Comparison of ENCODE assay signal across 8 mouse cellular contexts in the genomic region with DNA sequence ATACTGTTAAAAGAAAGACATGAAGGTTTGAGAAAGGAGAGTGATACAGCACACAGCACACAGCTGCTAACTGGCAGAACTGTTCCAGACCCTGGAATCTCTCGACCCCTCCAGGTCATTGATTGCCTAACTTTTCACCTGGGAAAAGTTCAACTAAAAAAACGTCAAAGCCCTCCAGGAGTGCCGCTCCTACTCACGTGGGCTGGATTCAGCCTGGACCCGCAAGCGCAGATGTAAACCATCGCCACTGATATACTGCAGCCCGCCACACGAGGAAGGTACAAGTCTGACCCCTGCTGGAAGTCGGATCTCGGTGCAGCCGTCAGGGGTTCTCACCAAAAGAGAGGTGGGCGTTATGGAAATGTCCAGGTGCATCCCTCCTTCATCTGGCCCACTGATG. TPM values are rescaled to one million over a fixed set of nuclear protein-coding genes. Genes with fewer than 3 reads are reported as not detected.
DNase-seq lines count a peak whose midpoint lies in the region; ATAC-seq and TF ChIP-seq lines count a peak whose summit lies in the region.

No protein-coding gene starts in this region.

- WGBS in intestine, postnatal 0 days, result 2% methylated on average over 13 of the region's 13 CpGs
- WGBS in limb, embryonic 12.5 days, result under 1% methylated on average over 13 of the region's 13 CpGs
- 1% methylated on average over 13 of the region's 13 CpGs for WGBS in midbrain, embryonic 12.5 days
- WGBS in spleen, adult 2 months, result 4% methylated on average over 13 of the region's 13 CpGs

- TF ChIP-seq POLR2A in spleen, adult 2 months (IDR thresholded peaks at IDR 0.05; ENCODE audit: low read depth, low read length), result no peak

- H3K9me3 ChIP-seq in intestine, postnatal 0 days (ENCODE audit: control insufficient read depth), result no peaks in the 10 kb centered on the region
- no peaks in the 10 kb centered on the region for H3K9me3 ChIP-seq in limb, embryonic 12.5 days
- no peaks in the 10 kb centered on the region for H3K9me3 ChIP-seq in midbrain, embryonic 12.5 days

- peak; percentile 53; the same call in 1 of the 2 replicates for ATAC-seq in intestine, postnatal 0 days
- ATAC-seq in limb, embryonic 12.5 days (ENCODE audit: insufficient number of reproducible peaks, insufficient read depth, low FRiP score, low TSS enrichment, low read depth), result peak; percentile 78
- ATAC-seq in midbrain, embryonic 12.5 days (ENCODE audit: low FRiP score, low read depth), result peak; percentile 77

- no peak overlapping the region for H3K4me3 ChIP-seq in intestine, postnatal 0 days (ENCODE audit: low read depth, low read length)
- H3K4me3 ChIP-seq in limb, embryonic 12.5 days (replicated peaks), result no peak overlapping the region
- H3K4me3 ChIP-seq in midbrain, embryonic 12.5 days, result no peak overlapping the region
- no peak overlapping the region for H3K4me3 ChIP-seq in spleen, adult 2 months (ENCODE audit: extremely low read depth, insufficient read depth, insufficient read length)

- peak overlapping the region; percentile 10; the same call in 1 of the 2 replicates for H3K4me2 ChIP-seq in intestine, postnatal 0 days (replicated peaks; ENCODE audit: low read depth)
- peak overlapping the region; percentile 40 for H3K4me2 ChIP-seq in limb, embryonic 12.5 days
- peak overlapping the region; percentile 39 for H3K4me2 ChIP-seq in midbrain, embryonic 12.5 days (replicated peaks)

- H3K27ac ChIP-seq in intestine, postnatal 0 days (ENCODE audit: low read depth, low read length), result no peak overlapping the region
- H3K27ac ChIP-seq in limb, embryonic 12.5 days, result no peak overlapping the region
- H3K27ac ChIP-seq in midbrain, embryonic 12.5 days (replicated peaks), result no peak overlapping the region
- H3K27ac ChIP-seq in spleen, adult 2 months (ENCODE audit: insufficient read depth, low read length), result no peak overlapping the region

- no peaks in the 10 kb centered on the region for H3K4me1 ChIP-seq in intestine, postnatal 0 days (replicated peaks; ENCODE audit: control insufficient read depth, insufficient read depth, low read length)
- H3K4me1 ChIP-seq in limb, embryonic 12.5 days (replicated peaks), result peaks cover 13% of the 10 kb centered on the region
- H3K4me1 ChIP-seq in midbrain, embryonic 12.5 days, result peaks cover 8% of the 10 kb centered on the region; the same call in 1 of the 2 replicates
- H3K4me1 ChIP-seq in spleen, adult 2 months (ENCODE audit: control insufficient read depth, insufficient read depth, insufficient read length), result no peaks in the 10 kb centered on the region

- H3K36me3 ChIP-seq in intestine, postnatal 0 days (ENCODE audit: control insufficient read depth, insufficient read depth), result no peaks in the 10 kb centered on the region
- no peaks in the 10 kb centered on the region for H3K36me3 ChIP-seq in limb, embryonic 12.5 days
- no peaks in the 10 kb centered on the region for H3K36me3 ChIP-seq in midbrain, embryonic 12.5 days
- H3K36me3 ChIP-seq in spleen, adult 2 months (ENCODE audit: control insufficient read depth, insufficient read depth, low read length), result no peaks in the 10 kb centered on the region

- DNase-seq in spleen, adult 18-20 months, result peak; percentile 21 to 55
- no peak for DNase-seq in spleen, adult 12 weeks (ENCODE audit: low spot score)
- peak; percentile 53 to 56 for DNase-seq in cerebellum, postnatal 36 days
- DNase-seq in gastrocnemius, postnatal 10 days, result peak; percentile 59
- peak; percentile 23 to 47 for DNase-seq in spleen, adult 2 months (ENCODE audit: low read depth in 1 of 2, low spot score in 2 of 2)

- TF ChIP-seq CTCF in intestine, postnatal 0 days (IDR thresholded peaks at IDR 0.05; ENCODE audit: low read depth), result peak; percentile 89
- TF ChIP-seq CTCF in spleen, adult 2 months (IDR thresholded peaks at IDR 0.05; ENCODE audit: extremely low read depth, insufficient read depth, insufficient read length, insufficient replicate concordance), result peak; percentile 83; the same call in 1 of the 2 replicates

- H3K27me3 ChIP-seq in intestine, postnatal 0 days (replicated peaks; ENCODE audit: control insufficient read depth, insufficient read depth, low read length), result no peaks in the 10 kb centered on the region
- H3K27me3 ChIP-seq in limb, embryonic 12.5 days, result no peaks in the 10 kb centered on the region
- H3K27me3 ChIP-seq in midbrain, embryonic 12.5 days, result peaks cover 19% of the 10 kb centered on the region
- H3K27me3 ChIP-seq in spleen, adult 2 months (ENCODE audit: control insufficient read depth, insufficient read depth, low read length), result no peaks in the 10 kb centered on the region

- no peak overlapping the region for H3K9ac ChIP-seq in intestine, postnatal 0 days (ENCODE audit: low read depth, low read length)
- no peak overlapping the region for H3K9ac ChIP-seq in limb, embryonic 12.5 days (replicated peaks)
- H3K9ac ChIP-seq in midbrain, embryonic 12.5 days (replicated peaks), result no peak overlapping the region

RNA-seq across cellular contexts. Expression of gene Ube2cbp, which starts 13.1 kb away (rescaled TPM):
- total RNA-seq in gastrocnemius, postnatal 10 days (2021), result 1 to 10 TPM; 3.4 to 4.3 TPM
- 1.6 and 2.1 TPM in 2 replicates for polyA plus RNA-seq in intestine, postnatal 0 days (2015; fragmentation: Nextera tagmentation; extraction: Ambion mirVana)
- polyA plus RNA-seq in limb, embryonic 12.5 days (2016; fragmentation: Nextera tagmentation; extraction: Ambion mirVana), result 6.2 and 7.4 TPM in 2 replicates
- polyA plus RNA-seq in midbrain, embryonic 12.5 days (2016; fragmentation: Nextera tagmentation; extraction: Ambion mirVana), result 5.8 and 6.6 TPM in 2 replicates
- 1.0 TPM in 2 replicates for polyA plus RNA-seq in spleen, adult 2 months (2012; rRNA removed)

RNA-seq across cellular contexts. Expression of gene Dop1a, which starts 15.3 kb away (rescaled TPM):
- total RNA-seq in gastrocnemius, postnatal 10 days (2021), result 10 to 100 TPM; 12.5 to 19.5 TPM
- 10.0 and 11.1 TPM in 2 replicates for polyA plus RNA-seq in intestine, postnatal 0 days (2015; fragmentation: Nextera tagmentation; extraction: Ambion mirVana)
- polyA plus RNA-seq in limb, embryonic 12.5 days (2016; fragmentation: Nextera tagmentation; extraction: Ambion mirVana), result 16.6 and 17.2 TPM in 2 replicates
- 20.1 and 23.3 TPM in 2 replicates for polyA plus RNA-seq in midbrain, embryonic 12.5 days (2016; fragmentation: Nextera tagmentation; extraction: Ambion mirVana)
- polyA plus RNA-seq in spleen, adult 2 months (2012; rRNA removed), result 7.0 and 10.0 TPM in 2 replicates
